In genomic region chr7:75739075-75739725, GRCm38 (mm10) we compare ENCODE assay signal across 7 mouse cellular contexts.
DNase-seq lines count a peak whose midpoint lies in the region; ATAC-seq lines count a peak whose summit lies in the region.

No protein-coding gene starts in this region.

- peak; percentile 96 for ATAC-seq in hindbrain, embryonic 16.5 days

- H3K4me1 ChIP-seq in hindbrain, embryonic 16.5 days (ENCODE audit: control insufficient read depth, insufficient read depth, low read depth, low read length): peaks cover 2% of the 10 kb centered on the region; the same call in 1 of the 2 replicates

- H3K4me2 ChIP-seq in hindbrain, embryonic 16.5 days (ENCODE audit: low read length): 0 out of 2 replicates have a peak overlapping the region, but pooled peaks have one; percentile 10

- no peak overlapping the region for H3K27ac ChIP-seq in hindbrain, embryonic 16.5 days (ENCODE audit: low read depth, low read length)

- H3K36me3 ChIP-seq in hindbrain, embryonic 16.5 days (ENCODE audit: control insufficient read depth, insufficient read depth, low read length): peaks cover 2% of the 10 kb centered on the region

- no peak overlapping the region for H3K4me3 ChIP-seq in hindbrain, embryonic 16.5 days (ENCODE audit: low read length)

- peak; percentile 67 for DNase-seq in R1 (ENCODE audit: low read depth, low spot score)
- peak; percentile 79 for DNase-seq in cerebellum, postnatal 10 days
- DNase-seq in frontal cortex, postnatal 14 days (ENCODE audit: low spot score in 2 of 2): peak; percentile 41 to 59
- DNase-seq in left cerebral cortex, adult 11 months (ENCODE audit: low spot score): peak; percentile 52
- peak; percentile 49 to 63 for DNase-seq in lung, postnatal 4 days
- peak; percentile 72 to 74 for DNase-seq in right cerebral cortex, adult 2 months (ENCODE audit: low spot score in 2 of 2)

- no peak overlapping the region for H3K9ac ChIP-seq in hindbrain, embryonic 16.5 days (ENCODE audit: low read depth, low read length)

- 48% methylated on average over 10 of the region's 10 CpGs for WGBS in hindbrain, embryonic 16.5 days

- H3K9me3 ChIP-seq in hindbrain, embryonic 16.5 days (ENCODE audit: control insufficient read depth, low read length): no peaks in the 10 kb centered on the region

- H3K27me3 ChIP-seq in hindbrain, embryonic 16.5 days (replicated peaks; ENCODE audit: control insufficient read depth, insufficient read depth, low read length): no peaks in the 10 kb centered on the region
